In the genomic region with DNA sequence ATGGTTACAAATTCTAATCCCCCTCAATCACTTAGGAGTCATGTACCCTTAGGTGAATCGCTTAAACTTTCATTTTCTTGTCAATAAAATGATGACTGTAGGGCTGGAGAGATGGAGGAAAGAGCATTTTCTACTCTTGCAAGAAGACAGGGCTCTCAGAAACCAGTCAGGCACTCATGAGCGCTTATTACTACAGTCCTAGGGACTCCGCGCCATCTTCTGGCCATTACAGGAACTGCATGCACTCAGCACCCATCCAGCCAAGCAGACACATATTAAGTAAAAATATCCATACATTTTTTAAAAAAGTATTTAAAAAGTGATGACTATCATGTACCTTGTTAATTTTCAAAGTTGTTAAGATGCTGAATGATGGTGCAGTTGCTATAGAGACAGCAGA, we compare ENCODE assay signal across 9 mouse cellular contexts. TPM values are rescaled to one million over a fixed set of nuclear protein-coding genes. Genes with fewer than 3 reads are reported as not detected.
DNase-seq lines count a peak whose midpoint lies in the region; ATAC-seq lines count a peak whose summit lies in the region.
"Had no signal": no experiment of that assay in that cellular context is flagged by ENCODE, and none has a peak within 500 bp of the region (broad histone marks: within the 10 kb centered on the region; RNA-seq: fewer than 3 reads in every experiment).

No protein-coding gene starts in this region.

- ATAC-seq in granulocyte monocyte progenitor cell, adult 5-6 weeks (replicated peaks; ENCODE audit: poor library complexity, severe bottlenecking): peak; percentile 38; the same call in 1 of the 2 replicates
- ATAC-seq in liver, embryonic 15.5 days (ENCODE audit: insufficient read depth): 0 out of 2 replicates have a peak, but pooled peaks have one; percentile 22
- ATAC-seq in neural tube, embryonic 14.5 days (ENCODE audit: low read depth): peak; percentile 76

- H3K4me3 ChIP-seq in liver, embryonic 15.5 days (replicated peaks): no peak overlapping the region
- H3K4me3 ChIP-seq in neural tube, embryonic 14.5 days (ENCODE audit: low read depth, low read length): no peak overlapping the region
- H3K4me3 ChIP-seq: embryonic facial prominence, embryonic 13.5 days had no signal

- no peaks in the 10 kb centered on the region for H3K9me3 ChIP-seq in liver, embryonic 15.5 days (replicated peaks)
- no peaks in the 10 kb centered on the region for H3K9me3 ChIP-seq in neural tube, embryonic 14.5 days (ENCODE audit: control insufficient read depth, low read length)
- H3K9me3 ChIP-seq: embryonic facial prominence, embryonic 13.5 days had no signal

- DNase-seq in B cell, adult 2 months: peak; percentile 84 to 86
- DNase-seq in adrenal gland, adult 2 months: peak; percentile 72
- peak; percentile 66 for DNase-seq in embryo, embryonic 11.5 days (ENCODE audit: low read depth, low spot score)
- peak; percentile 85 to 92 for DNase-seq in kidney, postnatal 36 days
- peak; percentile 79 for DNase-seq in telencephalon, adult 2 months (ENCODE audit: low read depth, low spot score)

- H3K4me2 ChIP-seq in liver, embryonic 15.5 days: no peak overlapping the region
- H3K4me2 ChIP-seq in neural tube, embryonic 14.5 days (ENCODE audit: low read depth, low read length): no peak overlapping the region
- H3K4me2 ChIP-seq: embryonic facial prominence, embryonic 13.5 days had no signal

- peaks cover 93% of the 10 kb centered on the region for H3K36me3 ChIP-seq in liver, embryonic 15.5 days (replicated peaks)
- H3K36me3 ChIP-seq in neural tube, embryonic 14.5 days (ENCODE audit: control insufficient read depth, insufficient read depth, low read length): no peaks in the 10 kb centered on the region
- H3K36me3 ChIP-seq: embryonic facial prominence, embryonic 13.5 days had no signal

- no peak overlapping the region for H3K27ac ChIP-seq in liver, embryonic 15.5 days (replicated peaks)
- no peak overlapping the region for H3K27ac ChIP-seq in neural tube, embryonic 14.5 days (ENCODE audit: low read depth, low read length)
- H3K27ac ChIP-seq: embryonic facial prominence, embryonic 13.5 days had no signal

- WGBS in liver, embryonic 15.5 days (ENCODE audit: insufficient replicate concordance): 2% methylated on average over 4 of the region's 4 CpGs
- WGBS in neural tube, embryonic 14.5 days: 2% methylated on average over 4 of the region's 4 CpGs

- no peak overlapping the region for H3K9ac ChIP-seq in liver, embryonic 15.5 days
- no peak overlapping the region for H3K9ac ChIP-seq in neural tube, embryonic 14.5 days (replicated peaks; ENCODE audit: low read depth, low read length)
- H3K9ac ChIP-seq: embryonic facial prominence, embryonic 13.5 days had no signal

- H3K4me1 ChIP-seq in liver, embryonic 15.5 days (replicated peaks): peaks cover 3% of the 10 kb centered on the region
- no peaks in the 10 kb centered on the region for H3K4me1 ChIP-seq in neural tube, embryonic 14.5 days (ENCODE audit: control insufficient read depth, insufficient read depth, low read length)

- no peaks in the 10 kb centered on the region for H3K27me3 ChIP-seq in liver, embryonic 15.5 days
- H3K27me3 ChIP-seq in neural tube, embryonic 14.5 days (ENCODE audit: control insufficient read depth, insufficient read depth, low read length): no peaks in the 10 kb centered on the region
- H3K27me3 ChIP-seq: embryonic facial prominence, embryonic 13.5 days had no signal

RNA-seq across cellular contexts. Expression of gene Ampd3, which starts 33.0 kb away (rescaled TPM):
- 10 to 100 TPM; 15.4 to 26.2 TPM for total RNA-seq in adrenal gland, adult 2 months (2021)
- 15.6 and 16.1 TPM in 2 replicates for polyA plus RNA-seq in adrenal gland, adult 2 months (2012; rRNA removed)
- total RNA-seq in granulocyte monocyte progenitor cell, adult 5-6 weeks (2014; fragmentation: Nextera tagmentation): 3.5 and 6.2 TPM in 2 replicates
- 1.4 and 2.1 TPM in 2 replicates for total RNA-seq in granulocyte monocyte progenitor cell, adult 5-6 weeks (2017)
- polyA plus RNA-seq in liver, embryonic 15.5 days (2015; fragmentation: Nextera tagmentation; extraction: Ambion mirVana): 28.0 and 30.8 TPM in 2 replicates
- 9.1 and 10.9 TPM in 2 replicates for polyA plus RNA-seq in neural tube, embryonic 14.5 days (2014; fragmentation: Nextera tagmentation; extraction: Ambion mirVana)

RNA-seq across cellular contexts. Expression of gene Rnf141, which starts 43.2 kb away (rescaled TPM):
- 10 to 100 TPM; 56.0 to 56.3 TPM for total RNA-seq in adrenal gland, adult 2 months (2021)
- 9.9 and 10.8 TPM in 2 replicates for polyA plus RNA-seq in adrenal gland, adult 2 months (2012; rRNA removed)
- 19.0 and 33.8 TPM in 2 replicates for total RNA-seq in granulocyte monocyte progenitor cell, adult 5-6 weeks (2014; fragmentation: Nextera tagmentation)
- 40.7 and 47.4 TPM in 2 replicates for total RNA-seq in granulocyte monocyte progenitor cell, adult 5-6 weeks (2017)
- 24.7 and 29.0 TPM in 2 replicates for polyA plus RNA-seq in liver, embryonic 15.5 days (2015; fragmentation: Nextera tagmentation; extraction: Ambion mirVana)
- 41.2 and 43.0 TPM in 2 replicates for polyA plus RNA-seq in neural tube, embryonic 14.5 days (2014; fragmentation: Nextera tagmentation; extraction: Ambion mirVana)

Comparison
In these comparisons a context has a peak if more than half of its experiments do, and no peak if none do; other contexts are left out.
1. ATAC-seq: peak in every context shown above with its lines; median percentile 76 in neural tube, embryonic 14.5 days; 38 in granulocyte monocyte progenitor cell, adult 5-6 weeks; 22 in liver, embryonic 15.5 days.